Mouse (Mus musculus) ES-Bruce4 (cell line): Measurements from ENCODE around the gene Ntm.

Experiments
- CTCF ChIP-seq: IDR thresholded peaks from one replicate; pipeline ENCODE4 v1.8.1; 2011; ENCODE audit warnings: low read depth, low read length
- EP300 ChIP-seq: IDR thresholded peaks from 2 replicates; pipeline ENCODE4 v1.6.1; 2011; ENCODE audit warnings: low read depth, low read length; ENCODE audit not compliant: insufficient read depth
- POLR2A ChIP-seq: IDR thresholded peaks from one replicate; pipeline ENCODE4 v1.8.1; 2011; ENCODE audit warnings: low read length; ENCODE audit not compliant: insufficient read depth

- TF ChIP-seq POLR2A (no peak), CTCF (peak; percentile 63), EP300 (no peak)
Measured at GRCm38 (mm10) chr9:29457976-29458572, 504.9 kb downstream of the Ntm start.
